Mouse (Mus musculus) 3T3-L1 (cell line): ENCODE data around the gene Toe1.
"Not testable (repeated sequence)": the region's sequence is repeated elsewhere in the genome, so short reads cannot be mapped to it uniquely, and the experiment has no call there.

ENCODE experiments used
- DNase-seq: peaks from one replicate; pipeline ENCODE4 v3.0.0-alpha.2; 2015; ENCODE audit warnings: low read depth, low spot score

The Toe1 gene

GRCm38 (mm10) chr4:116807197-116808129 lies at the start of gene Toe1, which contains the start of gene Mutyh:
TSS of gene Toe1 (minus strand) at chr4:116807640.
TSS of gene Mutyh (plus strand) at chr4:116807723.
- DNase-seq: peak; percentile 99

GRCm38 (mm10) chr4:116857203-116857602 lies 49.8 kb upstream of the Toe1 start:
- no peak for DNase-seq

- DNase-seq: no peak
These were observed 46.8 kb upstream of the Toe1 start for GRCm38 (mm10) chr4:116854286-116854685.

GRCm38 (mm10) chr4:116849901-116850300 lies 42.5 kb upstream of the Toe1 start:
- no peak for DNase-seq

- DNase-seq: no peak
These were observed 36.9 kb upstream of the Toe1 start for GRCm38 (mm10) chr4:116844324-116844723.

- no peak for DNase-seq
These were observed 33.4 kb upstream of the Toe1 start for GRCm38 (mm10) chr4:116840841-116841240.

- not testable (repeated sequence) for DNase-seq
These were observed 32.7 kb upstream of the Toe1 start for GRCm38 (mm10) chr4:116840096-116840495.

GRCm38 (mm10) chr4:116838999-116839398 lies 31.6 kb upstream of the Toe1 start:
- no peak for DNase-seq

- no peak for DNase-seq
These were observed 22.6 kb upstream of the Toe1 start for GRCm38 (mm10) chr4:116830070-116830368.

- DNase-seq: no peak
These were observed 22.1 kb upstream of the Toe1 start for GRCm38 (mm10) chr4:116829364-116830069.

- peak; percentile 89 for DNase-seq
These were observed 20.4 kb upstream of the Toe1 start for GRCm38 (mm10) chr4:116827819-116828218.

- peak; percentile 42 for DNase-seq
These were observed 17.1 kb upstream of the Toe1 start for GRCm38 (mm10) chr4:116824541-116825004.

GRCm38 (mm10) chr4:116821694-116822016 lies 14.2 kb upstream of the Toe1 start, which contains the start of gene Hpdl:
TSS of gene Hpdl (minus strand) at chr4:116821707.
- peak; percentile 83 for DNase-seq

- DNase-seq: no peak
These were observed 13.7 kb upstream of the Toe1 start for GRCm38 (mm10) chr4:116820902-116821693.

- DNase-seq: no peak
These were observed 12.8 kb upstream of the Toe1 start for GRCm38 (mm10) chr4:116819968-116820901.

- no peak for DNase-seq
These were observed 10.0 kb upstream of the Toe1 start for GRCm38 (mm10) chr4:116817486-116817885.

- peak; percentile 87 for DNase-seq
These were observed 7.8 kb upstream of the Toe1 start for GRCm38 (mm10) chr4:116815276-116815675.

- no peak for DNase-seq
These were observed 3.6 kb upstream of the Toe1 start for GRCm38 (mm10) chr4:116811012-116811411.

GRCm38 (mm10) chr4:116799901-116800300 lies 7.5 kb downstream of the Toe1 start:
- peak; percentile 51 for DNase-seq

GRCm38 (mm10) chr4:116796442-116797110 lies 10.9 kb downstream of the Toe1 start:
- no peak for DNase-seq
